In the genomic region with DNA sequence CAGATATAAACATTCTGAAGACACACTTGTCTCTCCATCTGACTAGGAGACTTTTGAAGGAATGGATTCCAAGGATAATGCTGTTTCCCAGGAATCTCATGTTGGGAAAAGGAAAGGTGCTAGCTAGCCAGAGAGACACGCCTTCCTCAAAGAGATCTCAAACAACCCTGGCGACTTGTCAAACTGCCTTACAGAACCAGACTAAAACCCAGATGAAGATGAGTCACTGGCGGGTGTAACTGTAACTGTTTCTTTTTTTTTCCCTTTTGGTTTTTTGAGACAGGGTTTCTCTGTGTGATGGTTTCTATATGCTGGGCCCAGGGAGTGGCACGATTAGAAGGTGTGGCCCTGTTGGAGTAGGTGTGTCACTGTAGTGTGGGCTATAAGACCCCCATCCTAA, we compare ENCODE assay signal across 21 mouse cellular contexts. TPM values are rescaled to one million over a fixed set of nuclear protein-coding genes. Genes with fewer than 3 reads are reported as not detected.
DNase-seq lines count a peak whose midpoint lies in the region; ATAC-seq lines count a peak whose summit lies in the region.
"Had no signal": no experiment of that assay in that cellular context is flagged by ENCODE, and none has a peak within 500 bp of the region (broad histone marks: within the 10 kb centered on the region; RNA-seq: fewer than 3 reads in every experiment).

No protein-coding gene starts in this region.

- no peaks in the 10 kb centered on the region for H3K27me3 ChIP-seq in hindbrain, embryonic 11.5 days (ENCODE audit: control insufficient read depth, insufficient read depth, low read length)
- H3K27me3 ChIP-seq: midbrain, embryonic 13.5 days had no signal

- 84% methylated on average over 4 of the region's 4 CpGs for WGBS in hindbrain, embryonic 11.5 days

- no peak overlapping the region for H3K4me2 ChIP-seq in hindbrain, embryonic 11.5 days (replicated peaks; ENCODE audit: low read depth, low read length)
- H3K4me2 ChIP-seq: hindbrain, embryonic 13.5 days; liver, embryonic 12.5 days; lung, embryonic 14.5 days; midbrain, embryonic 13.5 days had no signal

- H3K36me3 ChIP-seq in hindbrain, embryonic 11.5 days (ENCODE audit: control insufficient read depth, insufficient read depth, low read length), result no peaks in the 10 kb centered on the region
- H3K36me3 ChIP-seq: hindbrain, embryonic 13.5 days; liver, embryonic 12.5 days; midbrain, embryonic 13.5 days had no signal

- H3K9me3 ChIP-seq in hindbrain, embryonic 11.5 days (ENCODE audit: control insufficient read depth, low read length), result no peaks in the 10 kb centered on the region
- H3K9me3 ChIP-seq: hindbrain, embryonic 13.5 days; liver, embryonic 12.5 days; midbrain, embryonic 13.5 days had no signal

- no peak overlapping the region for H3K4me3 ChIP-seq in hindbrain, embryonic 11.5 days (ENCODE audit: low read depth, low read length)
- H3K4me3 ChIP-seq: heart, adult 2 months; hindbrain, embryonic 13.5 days; liver, embryonic 12.5 days; midbrain, embryonic 13.5 days had no signal

- no peak overlapping the region for H3K27ac ChIP-seq in hindbrain, embryonic 11.5 days (ENCODE audit: low read depth, low read length)
- H3K27ac ChIP-seq: heart, adult 2 months; hindbrain, embryonic 13.5 days; liver, embryonic 12.5 days; midbrain, embryonic 13.5 days had no signal

- no peak overlapping the region for H3K9ac ChIP-seq in hindbrain, embryonic 11.5 days (ENCODE audit: low read depth, low read length)
- H3K9ac ChIP-seq: hindbrain, embryonic 13.5 days; liver, embryonic 12.5 days; lung, embryonic 14.5 days; midbrain, embryonic 13.5 days had no signal

- H3K4me1 ChIP-seq in hindbrain, embryonic 11.5 days (replicated peaks; ENCODE audit: control insufficient read depth, insufficient read depth, low read length), result no peaks in the 10 kb centered on the region
- H3K4me1 ChIP-seq: hindbrain, embryonic 13.5 days; liver, embryonic 12.5 days; midbrain, embryonic 13.5 days had no signal

- no peak for ATAC-seq in hindbrain, embryonic 11.5 days (ENCODE audit: low FRiP score)
- ATAC-seq: forebrain, embryonic 16.5 days; liver, embryonic 12.5 days; midbrain, embryonic 13.5 days had no signal

- DNase-seq in adrenal gland, adult 2 months, result peak; percentile 57
- no peak for DNase-seq in adrenal gland, postnatal 4 days (ENCODE audit: low spot score in 2 of 2)
- DNase-seq in lung, postnatal 36 days, result peak; percentile 22
- no peak for DNase-seq in lung, postnatal 25 days (ENCODE audit: low spot score)
- peak; percentile 93 for DNase-seq in NIH3T3 (ENCODE audit: low read depth)
- peak; percentile 28 for DNase-seq in skeletal muscle tissue, adult 2 months (ENCODE audit: low read depth, low spot score)
- no peak for DNase-seq in spleen, postnatal 10 days (ENCODE audit: low spot score in 2 of 2)
- DNase-seq in hindbrain, embryonic 11.5 days (ENCODE audit: low spot score), result no peak
- DNase-seq: cerebellum, adult 18-20 months; cerebellum, postnatal 36 days; heart, adult 2 months; kidney, adult 11 months; kidney, postnatal 25 days; layer of hippocampus, adult 9-11 months; lung, embryonic 14.5 days; retina, postnatal 1 day; thymus, postnatal 25 days had no signal

RNA-seq across cellular contexts. Expression of gene Iqgap1, which starts 15.2 kb away (rescaled TPM):
- total RNA-seq in adrenal gland, adult 2 months (2021), result 10 to 100 TPM; 84.8 to 88.4 TPM
- polyA plus RNA-seq in adrenal gland, adult 2 months (2012; rRNA removed), result 15.7 and 19.1 TPM in 2 replicates
- total RNA-seq in adrenal gland, postnatal 4 days (2021), result 100 to 1,000 TPM in 1 of 2 experiments, 10 to 100 TPM in 1; 92.0 to 107 TPM
- 27.1 and 29.1 TPM in 2 replicates for polyA plus RNA-seq in hindbrain, embryonic 11.5 days (2014; fragmentation: Nextera tagmentation; extraction: Ambion mirVana)

RNA-seq across cellular contexts. Expression of gene Zscan2, which starts 19.8 kb away (rescaled TPM):
- 1 to 10 TPM; 4.6 to 6.6 TPM for total RNA-seq in adrenal gland, adult 2 months (2021)
- polyA plus RNA-seq in adrenal gland, adult 2 months (2012; rRNA removed), result 4.0 and 4.4 TPM in 2 replicates
- 10 to 100 TPM; 13.4 to 14.2 TPM for total RNA-seq in adrenal gland, postnatal 4 days (2021)
- 4.5 and 4.8 TPM in 2 replicates for polyA plus RNA-seq in hindbrain, embryonic 11.5 days (2014; fragmentation: Nextera tagmentation; extraction: Ambion mirVana)

Comparison
In these comparisons a context has a peak if more than half of its experiments do, and no peak if none do; other contexts are left out.
1. DNase-seq: peak in adrenal gland, adult 2 months (single experiment), lung, postnatal 36 days (single experiment), NIH3T3 (single experiment) and skeletal muscle tissue, adult 2 months (single experiment); none in adrenal gland, postnatal 4 days (0 of 2), lung, postnatal 25 days (single experiment), spleen, postnatal 10 days (0 of 2) and hindbrain, embryonic 11.5 days (single experiment).